In the genomic region with DNA sequence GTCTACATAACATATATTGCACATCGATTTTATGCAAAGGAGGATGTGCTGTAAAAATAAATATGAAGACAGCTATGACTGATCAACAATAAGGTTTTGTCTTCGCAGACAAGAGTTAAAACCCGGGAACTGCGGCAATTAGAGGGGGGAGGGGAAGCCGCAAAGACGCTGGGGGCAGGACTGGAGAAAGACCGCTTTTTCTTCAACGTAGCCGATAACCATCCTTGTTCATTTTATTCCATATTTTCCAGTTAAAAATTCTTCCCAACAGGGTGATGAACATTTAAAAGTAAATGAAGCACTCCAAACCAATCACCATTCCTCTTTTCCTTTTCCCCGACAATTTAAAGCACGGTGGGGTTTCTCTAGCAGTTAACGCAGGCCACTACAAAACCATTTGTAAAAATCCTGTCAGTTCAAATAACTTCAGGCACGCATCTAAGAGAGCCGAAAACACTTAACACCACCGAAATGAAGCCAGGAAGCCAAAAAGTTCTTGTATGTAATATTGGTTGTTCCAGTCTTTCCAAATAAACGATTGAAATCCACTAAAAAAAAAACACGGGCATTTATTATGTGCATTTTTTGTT, we compare ENCODE assay signal across 14 mouse cellular contexts. TPM values are rescaled to one million over a fixed set of nuclear protein-coding genes. Genes with fewer than 3 reads are reported as not detected.
A peak's percentile ranks its signal among the peaks of the same experiment; 100 is the strongest.
DNase-seq lines count a peak whose midpoint lies in the region; ATAC-seq and TF ChIP-seq lines count a peak whose summit lies in the region.
"Had no signal": no experiment of that assay in that cellular context is flagged by ENCODE, and none has a peak within 500 bp of the region (broad histone marks: within the 10 kb centered on the region; RNA-seq: fewer than 3 reads in every experiment).

No protein-coding gene starts in this region.

- under 1% methylated on average over 17 of the region's 17 CpGs for WGBS in heart, embryonic 10.5 days
- WGBS in embryonic facial prominence, embryonic 11.5 days: 0% methylated on average over 17 of the region's 17 CpGs
- under 1% methylated on average over 17 of the region's 17 CpGs for WGBS in limb, embryonic 12.5 days
- WGBS in thymus, adult 2 months: 4% methylated on average over 17 of the region's 17 CpGs

- DNase-seq in heart, embryonic 10.5 days (ENCODE audit: low spot score): no peak
- DNase-seq in heart, postnatal 25 days (ENCODE audit: low spot score): no peak
- DNase-seq in kidney, postnatal 4 days: peak; percentile 28 to 50
- DNase-seq in kidney, adult 9 months: no peak
- peak; percentile 71 for DNase-seq in embryonic facial prominence, embryonic 11.5 days (ENCODE audit: low spot score)
- DNase-seq in thymus, adult 2 months: no peak
- no peak for DNase-seq in frontal cortex, adult 2 months (ENCODE audit: extremely low spot score in 1 of 2, low spot score in 1 of 2)
- DNase-seq: adrenal gland, postnatal 36 days; cerebellum, adult 9-11 months; layer of hippocampus, postnatal 36 days had no signal

- intact Hi-C loops in heart, postnatal 25 days (cut with DNase I): no loop called here

- peaks cover 19% of the 10 kb centered on the region; the same call in 1 of the 2 replicates for H3K4me1 ChIP-seq in heart, embryonic 10.5 days
- H3K4me1 ChIP-seq in embryonic facial prominence, embryonic 11.5 days (ENCODE audit: control insufficient read depth, insufficient read depth, low read length): no peaks in the 10 kb centered on the region
- H3K4me1 ChIP-seq in limb, embryonic 12.5 days (replicated peaks): peaks cover 18% of the 10 kb centered on the region
- no peaks in the 10 kb centered on the region for H3K4me1 ChIP-seq in thymus, adult 2 months (replicated peaks; ENCODE audit: control insufficient read depth, insufficient read depth, low read length)

- H3K4me2 ChIP-seq in embryonic facial prominence, embryonic 11.5 days (ENCODE audit: low read depth, low read length): peak overlapping the region; percentile 32
- peak overlapping the region; percentile 65 for H3K4me2 ChIP-seq in limb, embryonic 12.5 days

- peak overlapping the region; percentile 43 for H3K9ac ChIP-seq in embryonic facial prominence, embryonic 11.5 days (replicated peaks; ENCODE audit: low read length)
- H3K9ac ChIP-seq in limb, embryonic 12.5 days (replicated peaks): no peak overlapping the region

- peaks cover 48% of the 10 kb centered on the region for H3K27me3 ChIP-seq in heart, embryonic 10.5 days (ENCODE audit: insufficient read depth, poor library complexity, severe bottlenecking)
- H3K27me3 ChIP-seq in embryonic facial prominence, embryonic 11.5 days (ENCODE audit: control insufficient read depth, insufficient read depth, low read length): peaks cover 17% of the 10 kb centered on the region
- H3K27me3 ChIP-seq in limb, embryonic 12.5 days: peaks cover 52% of the 10 kb centered on the region
- peaks cover 11% of the 10 kb centered on the region for H3K27me3 ChIP-seq in thymus, adult 2 months (ENCODE audit: control insufficient read depth, insufficient read depth, low read length)

- TF ChIP-seq POLR2A in thymus, adult 2 months (IDR thresholded peaks at IDR 0.05; ENCODE audit: control insufficient read depth, extremely low read depth, insufficient read depth, low read length, poor library complexity): no peak

- no peak for ATAC-seq in embryonic facial prominence, embryonic 11.5 days (replicated peaks; ENCODE audit: insufficient number of reproducible peaks, low FRiP score, low TSS enrichment, low read depth)
- no peak for ATAC-seq in limb, embryonic 12.5 days (ENCODE audit: insufficient number of reproducible peaks, insufficient read depth, low FRiP score, low TSS enrichment, low read depth)
- ATAC-seq: Patski had no signal

- TF ChIP-seq CTCF in thymus, adult 2 months (IDR thresholded peaks at IDR 0.05; ENCODE audit: borderline replicate concordance, control insufficient read depth, extremely low read depth, insufficient read depth, low read length, poor library complexity): no peak

- no peaks in the 10 kb centered on the region for H3K36me3 ChIP-seq in heart, embryonic 10.5 days
- H3K36me3 ChIP-seq in embryonic facial prominence, embryonic 11.5 days (replicated peaks; ENCODE audit: control insufficient read depth, insufficient read depth, low read depth, low read length): no peaks in the 10 kb centered on the region
- H3K36me3 ChIP-seq in limb, embryonic 12.5 days: no peaks in the 10 kb centered on the region
- H3K36me3 ChIP-seq in thymus, adult 2 months (ENCODE audit: control insufficient read depth, insufficient read depth, low read length): no peaks in the 10 kb centered on the region

- peak overlapping the region; percentile 58 for H3K4me3 ChIP-seq in heart, embryonic 10.5 days
- peak overlapping the region; percentile 53 for H3K4me3 ChIP-seq in embryonic facial prominence, embryonic 11.5 days (ENCODE audit: low read depth, low read length)
- H3K4me3 ChIP-seq in limb, embryonic 12.5 days (replicated peaks): peak overlapping the region; percentile 42
- H3K4me3 ChIP-seq in thymus, adult 2 months (ENCODE audit: control insufficient read depth, insufficient read depth, low read length): no peak overlapping the region

- H3K27ac ChIP-seq in heart, embryonic 10.5 days: no peak overlapping the region
- no peak overlapping the region; the same call in 1 of the 2 replicates for H3K27ac ChIP-seq in embryonic facial prominence, embryonic 11.5 days (replicated peaks; ENCODE audit: low read depth, low read length)
- H3K27ac ChIP-seq in limb, embryonic 12.5 days: no peak overlapping the region
- no peak overlapping the region for H3K27ac ChIP-seq in thymus, adult 2 months (ENCODE audit: control insufficient read depth, insufficient read depth, low read length)

- no peaks in the 10 kb centered on the region for H3K9me3 ChIP-seq in heart, embryonic 10.5 days
- no peaks in the 10 kb centered on the region for H3K9me3 ChIP-seq in embryonic facial prominence, embryonic 11.5 days (replicated peaks; ENCODE audit: control insufficient read depth, low read length)
- no peaks in the 10 kb centered on the region for H3K9me3 ChIP-seq in limb, embryonic 12.5 days

RNA-seq across cellular contexts. Expression of a gene that starts 3.3 kb away (rescaled TPM):
- polyA plus RNA-seq in heart, embryonic 10.5 days (2016; fragmentation: Nextera tagmentation; extraction: Ambion mirVana): 3.0 and 14.9 TPM in 2 replicates
- total RNA-seq in heart, postnatal 25 days (2021): not detected
- 186 and 220 TPM in 2 replicates for polyA plus RNA-seq in embryonic facial prominence, embryonic 11.5 days (2014; fragmentation: Nextera tagmentation; extraction: Ambion mirVana)
- polyA plus RNA-seq in limb, embryonic 12.5 days (2016; fragmentation: Nextera tagmentation; extraction: Ambion mirVana): 4.0 and 4.1 TPM in 2 replicates
- polyA plus RNA-seq in thymus, adult 2 months (2012; rRNA removed): 0.10 TPM in 1 of 2 replicates, not detected in the other
- polyA plus RNA-seq in frontal cortex, adult 2 months (2012; rRNA removed): 0.24 and 0.27 TPM in 2 replicates
- total RNA-seq: adrenal gland, postnatal 36 days; hematopoietic stem cell, adult 5-6 weeks had no signal
- polyA plus RNA-seq: liver, embryonic 16.5 days; Patski had no signal

Comparison
In these comparisons a context has a peak if more than half of its experiments do, and no peak if none do; other contexts are left out.
1. DNase-seq: peak in kidney, postnatal 4 days (2 of 2) and embryonic facial prominence, embryonic 11.5 days (single experiment); none in heart, embryonic 10.5 days (single experiment), heart, postnatal 25 days (single experiment), kidney, adult 9 months (single experiment), thymus, adult 2 months (single experiment) and frontal cortex, adult 2 months (0 of 2).
2. RNA of a gene that starts 3.3 kb away (polyA plus RNA-seq): 186 to 220 TPM in embryonic facial prominence, embryonic 11.5 days; 3.0 to 14.9 TPM in heart, embryonic 10.5 days, 4.0 to 4.1 TPM in limb, embryonic 12.5 days, 0.24 to 0.27 TPM in frontal cortex, adult 2 months and 0.10 TPM in thymus, adult 2 months; every median in the first group is over 10 times any median in the second.